Mouse (Mus musculus): Measurements from ENCODE around the gene Harbi1.
"Not testable (repeated sequence)": the region's sequence is repeated elsewhere in the genome, so short reads cannot be mapped to it uniquely, and the experiment has no call there.

Harbi1 gene

GRCm38 (mm10) chr2:91718276-91718675 lies 7.6 kb downstream of the Harbi1 start:
- no peak for DNase-seq

GRCm38 (mm10) chr2:91723382-91723781 lies 12.7 kb downstream of the Harbi1 start:
- DNase-seq = no peak

GRCm38 (mm10) chr2:91723951-91724350 lies 13.3 kb downstream of the Harbi1 start:
- DNase-seq = no peak

DNA sequence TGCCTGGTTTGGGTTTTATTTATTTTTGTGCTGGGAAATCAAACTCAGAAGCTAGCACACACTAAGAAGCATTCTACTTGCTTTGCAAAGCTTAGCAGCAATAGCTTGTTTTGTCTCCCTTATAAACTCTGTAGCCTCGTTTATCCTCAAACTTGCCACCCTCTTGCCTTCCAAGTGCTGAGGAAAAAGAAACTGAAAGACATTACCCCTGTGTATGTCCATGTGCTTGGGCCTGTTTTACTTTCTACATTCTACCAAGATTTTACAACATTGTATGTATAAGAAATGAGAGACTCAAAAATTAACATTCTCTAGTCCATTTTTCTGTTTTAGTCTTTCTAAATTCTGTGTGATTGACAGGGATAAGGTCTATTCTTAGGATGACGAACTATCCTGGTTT lies 14.1 kb downstream of the Harbi1 start:
- DNase-seq = no peak

GRCm38 (mm10) chr2:91725476-91725875 lies 14.8 kb downstream of the Harbi1 start:
- DNase-seq = not testable (repeated sequence)

- DNase-seq = no peak
These were observed 16.4 kb downstream of the Harbi1 start for GRCm38 (mm10) chr2:91727011-91727410.

DNA sequence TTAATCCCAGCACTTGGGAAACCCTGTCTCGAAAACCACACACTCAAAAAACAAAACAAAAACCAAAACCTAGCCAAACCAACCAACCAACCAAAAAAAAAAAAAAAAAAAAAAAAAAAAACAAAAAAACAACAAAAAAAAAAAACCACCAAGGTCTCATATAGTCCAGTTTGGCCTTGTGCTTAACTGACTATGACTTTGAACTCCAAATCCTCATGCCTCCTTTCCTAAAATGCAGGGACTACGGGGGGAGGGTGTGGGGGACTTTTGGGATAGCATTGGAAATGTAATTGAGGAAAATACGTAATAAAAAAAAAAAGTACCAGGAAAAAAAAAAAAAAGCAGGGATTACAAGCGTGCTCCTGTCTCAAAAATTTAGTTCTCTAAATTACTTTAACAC lies 18.9 kb downstream of the Harbi1 start:
- DNase-seq = no peak

- DNase-seq = peak; percentile 95
These were observed 19.5 kb downstream of the Harbi1 start, which contains the start of gene Ambra1 for GRCm38 (mm10) chr2:91729971-91730821. Ambra1 (plus strand) TSS chr2:91730134.

GRCm38 (mm10) chr2:91735221-91735620 lies 24.6 kb downstream of the Harbi1 start:
- no peak for DNase-seq

GRCm38 (mm10) chr2:91739586-91739985 lies 28.9 kb downstream of the Harbi1 start:
- DNase-seq = no peak

GRCm38 (mm10) chr2:91744686-91745085 lies 34.0 kb downstream of the Harbi1 start:
- DNase-seq = no peak

GRCm38 (mm10) chr2:91749811-91750261 lies 39.2 kb downstream of the Harbi1 start:
- DNase-seq = no peak
